Mouse (Mus musculus) testis, adult 2 months (tissue): Measurements from ENCODE around the gene Itpr3. TPM values are rescaled to one million over a fixed set of nuclear protein-coding genes. Genes with fewer than 3 reads are reported as not detected.

Experiments used
- H3K27ac ChIP-seq: fragments of 200-500 bp; 2 replicates; pipeline ENCODE4 v1.5.1; 2012; ENCODE audit warnings: low read depth, low read length; ENCODE audit not compliant: control insufficient read depth, insufficient read depth
- H3K27me3 ChIP-seq: fragments of 200-500 bp; 2 replicates; pipeline ENCODE4 v1.6.1; 2012; ENCODE audit warnings: mild to moderate bottlenecking, low read length, moderate library complexity; ENCODE audit not compliant: control insufficient read depth, insufficient read depth
- H3K36me3 ChIP-seq: fragments of 200-500 bp; 2 replicates; pipeline ENCODE4 v1.6.1; 2012; ENCODE audit warnings: mild to moderate bottlenecking, low read length; ENCODE audit not compliant: control insufficient read depth, insufficient read depth
- H3K4me1 ChIP-seq: fragments of 200-500 bp; 2 replicates; pipeline ENCODE4 v1.6.1; 2012; ENCODE audit warnings: low read length; ENCODE audit not compliant: control insufficient read depth, insufficient read depth
- H3K4me3 ChIP-seq: fragments of 200-500 bp; 2 replicates; pipeline ENCODE4 v1.5.1; 2012; ENCODE audit warnings: low read depth, mild to moderate bottlenecking, low read length, moderate library complexity, mixed read lengths; ENCODE audit not compliant: control insufficient read depth
- CTCF ChIP-seq: fragments of 200-500 bp; IDR thresholded peaks from 2 replicates; pipeline ENCODE4 v1.5.1; 2012; ENCODE audit warnings: low read depth, mild to moderate bottlenecking, inconsistent platforms, low read length, moderate library complexity; ENCODE audit not compliant: control insufficient read depth, insufficient read depth, insufficient replicate concordance
- POLR2A ChIP-seq: fragments of 200-500 bp; IDR thresholded peaks from 2 replicates; pipeline ENCODE4 v1.6.1; 2012; ENCODE audit warnings: low read depth, mild to moderate bottlenecking, inconsistent platforms, low read length, moderate library complexity; ENCODE audit not compliant: control insufficient read depth
- polyA plus RNA-seq: library from polyadenylated mRNA; depleted of rRNA; stranded (reverse); fragments of >200 nt; gene quantifications from 2 replicates; pipeline ENCODE4 v1.2.3, GENCODE M21; 2012

Itpr3 gene
- polyA plus RNA-seq, 1 experiment = 32.7 TPM

DNA sequence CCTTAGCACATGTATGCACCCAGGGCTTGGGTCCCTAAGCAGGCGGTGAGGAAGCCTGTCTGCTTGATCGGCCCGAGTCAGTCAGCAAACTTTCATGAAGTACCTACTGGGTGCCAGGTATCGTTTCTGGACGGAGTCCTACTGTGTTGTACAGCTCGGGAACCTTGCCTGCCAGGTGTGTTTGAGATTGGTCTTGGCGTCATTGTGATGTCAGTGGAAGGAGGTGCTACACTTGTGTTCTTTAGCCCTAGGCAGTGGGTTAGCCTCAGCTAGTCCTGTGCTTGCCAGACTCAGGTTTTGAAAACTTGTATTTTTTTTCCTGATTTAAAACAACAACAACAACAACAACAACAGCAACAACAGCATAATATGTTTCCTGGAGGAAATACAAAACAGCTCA is 5.6 kb downstream of the Itpr3 start:
- Histone ChIP-seq H3K4me1 (no peaks in the 10 kb centered on the region), H3K27ac (no peak overlapping the region), H3K36me3 (no peaks in the 10 kb centered on the region), H3K4me3 (no peak overlapping the region), H3K27me3 (no peaks in the 10 kb centered on the region)
- TF ChIP-seq POLR2A (no peak), CTCF (no peak)

DNA sequence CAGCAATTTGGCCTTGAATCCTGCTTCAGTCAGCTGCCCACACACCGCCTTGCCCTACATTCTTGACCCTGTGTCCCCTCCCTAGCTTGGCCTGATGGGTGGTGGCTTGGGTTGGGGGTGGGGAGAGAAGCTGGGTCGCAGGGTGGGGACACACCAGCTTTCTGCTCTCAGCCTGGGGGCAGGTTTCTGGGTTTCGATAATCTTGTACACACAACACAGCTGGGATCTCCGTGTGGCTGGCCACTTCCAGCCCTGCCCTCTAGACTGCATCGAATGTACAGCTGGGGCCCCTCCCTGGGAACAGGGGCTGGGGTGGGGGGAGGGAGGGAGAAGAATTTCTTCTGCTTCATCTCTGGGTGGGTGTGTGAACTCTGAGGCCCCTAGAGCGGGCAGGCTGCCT is 6.6 kb downstream of the Itpr3 start:
- Histone ChIP-seq H3K27ac (no peak overlapping the region), H3K4me3 (no peak overlapping the region), H3K4me1 (no peaks in the 10 kb centered on the region), H3K36me3 (no peaks in the 10 kb centered on the region), H3K27me3 (no peaks in the 10 kb centered on the region)
- no peak for TF ChIP-seq CTCF
- no peak for TF ChIP-seq POLR2A

DNA sequence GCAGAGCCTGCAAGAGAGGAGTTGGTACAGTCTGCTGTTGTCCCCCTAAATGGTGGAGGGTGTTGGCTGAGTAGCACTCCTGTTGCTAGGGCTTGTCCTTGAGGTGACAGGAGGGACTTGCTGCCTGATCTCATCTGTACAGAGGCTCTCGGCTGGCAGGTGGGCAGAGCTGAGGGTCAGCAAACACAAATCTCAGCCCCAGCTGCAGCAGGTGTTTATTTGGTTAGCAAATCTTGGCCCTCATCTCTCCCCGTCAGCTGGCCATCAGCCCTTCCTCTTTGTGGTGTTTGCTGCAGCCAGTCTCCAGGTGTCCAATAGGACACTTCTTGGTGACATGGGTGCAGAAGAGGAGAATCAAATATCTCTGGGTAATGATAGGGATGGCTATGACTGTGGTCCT is 7.1 kb downstream of the Itpr3 start:
- H3K36me3 ChIP-seq = no peaks in the 10 kb centered on the region
- no peaks in the 10 kb centered on the region for H3K27me3 ChIP-seq
- no peak overlapping the region for H3K4me3 ChIP-seq
- no peaks in the 10 kb centered on the region for H3K4me1 ChIP-seq
- H3K27ac ChIP-seq = no peak overlapping the region
- TF ChIP-seq CTCF (no peak), POLR2A (no peak)

DNA sequence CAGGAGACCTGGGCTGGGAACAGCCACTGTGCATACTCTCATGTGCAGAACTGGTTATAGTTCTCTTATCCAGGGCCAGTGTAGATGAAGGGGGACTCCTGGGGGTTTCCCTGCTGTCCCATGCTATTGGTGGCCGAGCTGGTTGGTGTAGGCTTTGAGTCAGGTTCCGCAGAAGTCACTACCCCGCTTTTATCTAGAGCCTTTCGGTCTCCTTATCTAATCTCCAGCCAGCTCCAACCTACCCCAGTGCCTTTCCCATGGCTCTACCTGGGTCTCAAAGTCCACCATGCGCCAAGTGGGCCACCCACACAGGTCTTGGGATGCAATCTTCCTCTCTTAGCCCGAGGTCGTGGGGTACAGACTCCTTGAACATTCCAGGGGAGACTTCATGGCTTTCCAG is 9.0 kb downstream of the Itpr3 start:
- no peak for TF ChIP-seq CTCF
- TF ChIP-seq POLR2A = no peak
- H3K4me3 ChIP-seq = no peak overlapping the region
- H3K36me3 ChIP-seq = no peaks in the 10 kb centered on the region
- no peaks in the 10 kb centered on the region for H3K4me1 ChIP-seq
- no peaks in the 10 kb centered on the region for H3K27me3 ChIP-seq
- H3K27ac ChIP-seq = no peak overlapping the region

DNA sequence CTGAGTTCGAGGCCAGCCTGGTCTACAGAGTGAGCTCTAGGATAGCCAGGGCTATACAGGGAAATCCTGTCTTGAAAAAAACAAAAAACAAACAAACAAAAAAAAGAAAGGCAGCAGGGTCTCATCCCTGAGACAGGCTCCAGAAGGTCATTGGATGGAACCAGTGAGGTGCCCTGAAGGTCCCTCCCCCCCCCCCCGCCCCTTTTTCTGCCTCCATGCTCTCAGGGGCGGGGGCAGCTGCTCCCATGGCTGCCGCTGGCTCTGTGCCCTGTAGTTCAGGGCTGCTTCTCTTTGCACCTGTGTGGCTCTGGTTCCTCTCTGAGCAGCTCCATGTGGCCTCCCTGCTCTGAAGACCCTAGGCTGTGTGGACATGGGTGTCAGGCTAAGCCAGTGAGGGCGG is 12.0 kb downstream of the Itpr3 start:
- H3K4me3 ChIP-seq = no peak overlapping the region
- H3K4me1 ChIP-seq = no peaks in the 10 kb centered on the region
- H3K27me3 ChIP-seq = no peaks in the 10 kb centered on the region
- H3K36me3 ChIP-seq = no peaks in the 10 kb centered on the region
- TF ChIP-seq POLR2A (no peak), CTCF (no peak)
- no peak overlapping the region for H3K27ac ChIP-seq

DNA sequence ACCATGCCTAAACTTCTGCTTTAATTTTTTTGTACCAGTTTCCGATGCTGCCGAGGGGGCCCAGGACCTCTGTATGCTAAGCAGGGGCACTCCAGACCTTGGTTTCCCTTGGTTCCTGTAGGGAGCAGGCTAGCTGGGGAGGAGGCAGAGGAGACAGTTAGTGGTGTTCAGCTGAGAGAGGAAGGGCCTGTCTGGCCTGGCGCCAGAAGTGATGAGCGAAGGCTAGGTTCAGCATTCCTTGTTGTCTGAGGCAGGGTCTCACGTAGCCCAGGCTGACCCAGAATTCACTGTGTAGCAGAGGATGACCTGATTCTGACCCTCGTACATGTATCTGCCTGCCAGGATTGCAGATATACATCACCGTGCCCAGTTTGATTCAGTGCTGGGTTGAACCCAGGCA is 13.8 kb downstream of the Itpr3 start:
- Histone ChIP-seq H3K27me3 (no peaks in the 10 kb centered on the region), H3K4me1 (no peaks in the 10 kb centered on the region)
- TF ChIP-seq POLR2A = no peak
- TF ChIP-seq CTCF = no peak

DNA sequence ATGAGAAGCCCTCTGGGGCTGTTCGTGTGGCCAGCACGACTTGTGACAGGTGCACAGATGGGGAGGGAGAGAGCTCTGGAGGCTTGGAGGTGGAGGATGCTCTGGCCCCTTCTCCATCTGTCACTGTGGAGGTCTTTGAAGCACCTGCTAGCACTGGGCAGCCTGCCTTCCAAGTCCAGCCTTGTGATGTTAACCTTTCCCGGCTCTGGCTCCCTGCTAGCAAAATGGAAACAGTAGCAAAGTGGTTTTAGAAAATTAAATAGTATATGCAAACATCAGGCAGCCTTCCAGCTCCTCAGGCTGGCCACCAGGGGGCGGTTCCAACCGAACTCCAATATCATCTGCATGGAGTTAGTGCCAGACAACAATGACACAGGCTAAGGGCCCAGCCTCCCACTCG is 14.5 kb downstream of the Itpr3 start:
- Histone ChIP-seq H3K4me1 (no peaks in the 10 kb centered on the region), H3K27me3 (no peaks in the 10 kb centered on the region), H3K36me3 (no peaks in the 10 kb centered on the region), H3K27ac (no peak overlapping the region), H3K4me3 (no peak overlapping the region)
- no peak for TF ChIP-seq POLR2A
- TF ChIP-seq CTCF = 0 out of 2 replicates have a peak, but pooled peaks have one; percentile 30

More for the DNA sequence above, 13.8 kb downstream of the Itpr3 start:
- Histone ChIP-seq H3K4me3 (no peak overlapping the region), H3K27ac (no peak overlapping the region), H3K36me3 (no peaks in the 10 kb centered on the region)

DNA sequence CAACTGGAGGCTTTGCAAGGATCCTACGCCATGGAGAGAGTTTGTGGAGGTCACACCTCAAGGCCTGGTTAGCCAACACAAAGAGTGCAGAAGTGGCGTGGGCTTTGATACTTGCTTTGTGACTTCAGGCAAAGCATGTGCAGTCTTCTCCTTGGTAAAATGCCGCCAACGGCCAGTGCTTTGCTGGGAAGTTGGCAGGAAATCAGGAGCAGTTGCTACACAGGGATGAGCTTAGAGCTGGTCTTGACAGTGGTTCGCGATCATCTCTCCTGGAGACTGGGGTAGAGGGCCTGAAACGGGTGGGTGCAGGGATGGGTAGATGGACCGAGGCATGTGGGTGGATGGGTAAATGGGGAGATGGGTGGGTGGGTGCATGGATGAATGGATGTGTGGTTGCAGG is 15.3 kb downstream of the Itpr3 start:
- Histone ChIP-seq H3K27ac (no peak overlapping the region), H3K27me3 (no peaks in the 10 kb centered on the region), H3K4me1 (no peaks in the 10 kb centered on the region), H3K36me3 (no peaks in the 10 kb centered on the region), H3K4me3 (no peak overlapping the region)
- TF ChIP-seq CTCF (no peak), POLR2A (no peak)
